Mouse (Mus musculus) limb, embryonic 10.5 days (tissue): ENCODE results near the gene Cenpb. TPM values are rescaled to one million over a fixed set of nuclear protein-coding genes. Genes with fewer than 3 reads are reported as not detected.

Experiments used
- DNase-seq: peaks from one replicate; pipeline ENCODE4 v3.0.0-alpha.2; 2017; ENCODE audit warnings: low spot score
- H3K27ac ChIP-seq: fragments of 300-500 bp; sonication (generic); 2 replicates; pipeline ENCODE4 v1.5.1; 2016; ENCODE audit warnings: mild to moderate bottlenecking
- H3K27me3 ChIP-seq: fragments of 300-500 bp; sonication (generic); 2 replicates; pipeline ENCODE4 v1.6.1; 2016; ENCODE audit warnings: low read depth, mild to moderate bottlenecking; ENCODE audit not compliant: poor library complexity, severe bottlenecking
- H3K36me3 ChIP-seq: fragments of 300-500 bp; sonication (generic); 2 replicates; pipeline ENCODE4 v1.6.1; 2016; ENCODE audit warnings: mild to moderate bottlenecking, moderate library complexity
- H3K4me1 ChIP-seq: fragments of 300-500 bp; sonication (generic); 2 replicates; pipeline ENCODE4 v1.6.1; 2016
- H3K4me3 ChIP-seq: fragments of 300-500 bp; sonication (generic); 2 replicates; pipeline ENCODE4 v1.5.1; 2016; ENCODE audit warnings: mild to moderate bottlenecking, moderate library complexity
- H3K9me3 ChIP-seq: fragments of 300-500 bp; sonication (generic); replicated peaks from 2 replicates; pipeline ENCODE4 v1.6.1; 2016; ENCODE audit warnings: mild to moderate bottlenecking
- WGBS: fragments of 180-500 bp; shearing (Covaris S2); methylation state at CpG from one replicate; pipeline ENCODE4 v1.1.7; 2016; 5-methylcytosine and 5-hydroxymethylcytosine counted together
- polyA plus RNA-seq: library from polyadenylated mRNA; unstranded; fragments of >200 nt; fragmentation: Nextera tagmentation; extraction: Ambion mirVana; gene quantifications from 2 replicates; pipeline ENCODE4 v1.2.1, GENCODE M21; 2016

Gene Cenpb
- polyA plus RNA-seq, 1 experiment from 2014 or later: 8.9 TPM

DNA sequence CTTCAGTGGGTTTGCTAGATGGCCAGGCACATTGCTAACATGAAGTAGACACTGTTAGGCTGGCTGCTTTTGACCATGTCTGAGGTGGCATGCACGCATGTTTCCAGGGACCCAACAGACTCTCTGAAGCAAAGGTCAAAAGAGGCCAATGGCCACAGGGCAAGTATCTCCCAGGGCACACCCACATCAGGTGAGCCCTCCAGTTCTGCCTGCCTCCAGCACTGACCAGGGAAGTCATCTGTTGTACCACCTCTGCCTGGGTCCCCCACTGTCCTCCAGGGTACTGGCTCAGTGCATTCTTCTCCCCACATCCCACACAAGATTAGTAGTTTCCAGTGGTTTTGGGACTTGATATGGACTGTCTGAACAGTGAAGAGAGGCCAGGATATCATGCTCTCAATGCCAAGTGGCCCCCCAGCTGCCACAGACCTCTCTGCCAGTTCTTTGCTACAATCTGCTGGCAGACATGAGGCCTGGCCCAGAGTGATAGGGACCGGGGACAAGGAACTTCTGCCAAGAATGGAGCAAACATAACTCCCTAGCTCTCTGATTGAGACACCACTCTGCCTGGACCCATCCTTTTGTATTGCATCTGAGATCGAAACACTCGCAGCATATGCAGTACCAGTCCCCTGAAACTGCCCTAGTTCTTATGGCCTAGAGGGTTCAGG is 29.4 kb upstream of the Cenpb start:
- Histone ChIP-seq H3K36me3 (peaks cover 11% of the 10 kb centered on the region), H3K9me3 (no peaks in the 10 kb centered on the region), H3K27ac (peak overlapping the region; percentile 91), H3K4me3 (peak overlapping the region; percentile 65), H3K27me3 (no peaks in the 10 kb centered on the region), H3K4me1 (peaks cover 23% of the 10 kb centered on the region)
- 72% methylated on average over 4 of the region's 4 CpGs for WGBS
- no peak for DNase-seq

DNA sequence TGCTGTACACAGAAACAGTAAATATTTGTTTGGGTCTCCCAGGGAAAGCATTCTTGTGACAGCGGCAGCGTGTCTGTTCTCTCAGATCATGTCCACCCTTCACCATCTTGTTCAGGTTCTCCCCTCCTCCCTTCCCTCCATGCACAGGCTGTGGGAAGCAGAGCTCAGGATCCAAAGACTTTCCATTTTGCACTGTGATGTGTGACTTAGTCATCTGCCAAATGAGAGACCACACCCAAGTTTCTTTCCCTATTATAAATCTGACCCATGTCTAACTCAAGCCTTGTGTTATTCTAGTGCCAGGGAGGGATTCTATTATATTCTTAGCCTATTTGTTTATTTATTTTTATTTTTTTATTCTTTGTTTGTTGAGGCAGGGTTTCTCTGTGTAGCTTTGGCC is 28.5 kb upstream of the Cenpb start:
- no peak overlapping the region for H3K27ac ChIP-seq
- no peak for DNase-seq
- H3K9me3 ChIP-seq: no peaks in the 10 kb centered on the region
- peaks cover 23% of the 10 kb centered on the region for H3K4me1 ChIP-seq
- no peak overlapping the region for H3K4me3 ChIP-seq
- WGBS: 93% methylated on average over 2 of the region's 2 CpGs
- H3K27me3 ChIP-seq: no peaks in the 10 kb centered on the region
- peaks cover 11% of the 10 kb centered on the region for H3K36me3 ChIP-seq

DNA sequence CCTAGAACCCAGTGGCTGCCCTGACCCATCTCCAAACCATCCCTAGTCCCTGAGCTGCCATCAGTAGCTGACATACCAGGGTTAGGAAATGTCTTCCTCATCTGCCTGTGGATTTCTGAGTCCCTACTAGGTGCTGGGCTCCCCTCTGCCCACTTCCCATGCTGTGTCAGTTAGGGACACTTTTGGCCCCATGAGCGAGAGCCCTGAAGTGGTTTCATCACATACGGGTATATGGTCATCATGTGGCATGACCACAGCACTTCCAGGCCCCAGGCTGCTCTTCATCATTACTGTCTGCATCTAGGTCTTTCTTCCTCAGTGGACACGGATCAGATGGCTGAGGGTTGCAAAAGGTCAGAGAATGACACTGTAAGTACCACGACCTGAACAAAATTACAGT is 26.9 kb upstream of the Cenpb start, which contains the start of gene Ap5s1:
TSS of gene Ap5s1 (plus strand) at position 301 of the 400 bp plus-strand sequence.
- Histone ChIP-seq H3K4me3 (no peak within 1 kb of the TSS), H3K9me3 (no peaks in the 10 kb centered on the region), H3K36me3 (no peaks in the 10 kb centered on the region), H3K4me1 (peaks cover 23% of the 10 kb centered on the region), H3K27me3 (no peaks in the 10 kb centered on the region), H3K27ac (no peak within 1 kb of the TSS)
- 81% methylated on average over 4 of the region's 4 CpGs for WGBS
- no peak for DNase-seq

DNA sequence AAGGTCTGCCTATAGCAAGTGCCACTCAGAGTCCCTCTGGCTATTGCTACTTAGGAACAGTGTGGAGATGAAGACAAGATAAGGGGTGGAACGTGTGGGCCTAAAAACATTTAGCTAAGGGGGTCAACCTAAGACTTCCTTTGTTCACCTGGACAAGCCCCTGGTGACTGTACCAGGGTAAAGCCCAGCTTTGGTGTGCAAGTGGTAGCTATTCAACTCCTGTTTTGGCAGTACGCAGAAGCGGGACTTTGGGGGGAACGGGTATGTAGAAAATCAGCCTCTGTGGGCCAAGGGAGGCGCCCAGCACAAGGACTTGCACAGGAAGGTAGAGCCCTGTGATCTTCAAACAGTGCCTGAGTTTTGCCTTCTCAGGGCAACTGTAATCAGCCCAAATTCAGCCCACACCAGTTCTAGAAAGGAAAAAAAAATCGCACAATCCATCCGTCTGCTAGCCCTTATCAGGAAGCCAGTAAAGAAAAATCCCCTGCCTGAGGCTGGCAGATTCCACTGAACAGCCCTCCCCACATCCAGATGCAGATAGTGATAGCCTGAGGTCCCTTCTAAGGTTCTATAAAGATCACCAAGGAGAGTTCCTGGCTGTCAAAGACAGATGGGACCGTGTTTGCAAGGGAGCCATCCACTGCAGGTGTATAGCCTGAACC is 25.8 kb upstream of the Cenpb start:
- WGBS: 87% methylated on average over 8 of the region's 8 CpGs
- no peaks in the 10 kb centered on the region for H3K27me3 ChIP-seq
- peaks cover 15% of the 10 kb centered on the region for H3K4me1 ChIP-seq
- no peak overlapping the region for H3K4me3 ChIP-seq
- no peaks in the 10 kb centered on the region for H3K9me3 ChIP-seq
- H3K36me3 ChIP-seq: 0 out of 2 replicates have a peak, but pooled peaks cover 6% of the 10 kb centered on the region
- no peak for DNase-seq
- H3K27ac ChIP-seq: no peak overlapping the region

DNA sequence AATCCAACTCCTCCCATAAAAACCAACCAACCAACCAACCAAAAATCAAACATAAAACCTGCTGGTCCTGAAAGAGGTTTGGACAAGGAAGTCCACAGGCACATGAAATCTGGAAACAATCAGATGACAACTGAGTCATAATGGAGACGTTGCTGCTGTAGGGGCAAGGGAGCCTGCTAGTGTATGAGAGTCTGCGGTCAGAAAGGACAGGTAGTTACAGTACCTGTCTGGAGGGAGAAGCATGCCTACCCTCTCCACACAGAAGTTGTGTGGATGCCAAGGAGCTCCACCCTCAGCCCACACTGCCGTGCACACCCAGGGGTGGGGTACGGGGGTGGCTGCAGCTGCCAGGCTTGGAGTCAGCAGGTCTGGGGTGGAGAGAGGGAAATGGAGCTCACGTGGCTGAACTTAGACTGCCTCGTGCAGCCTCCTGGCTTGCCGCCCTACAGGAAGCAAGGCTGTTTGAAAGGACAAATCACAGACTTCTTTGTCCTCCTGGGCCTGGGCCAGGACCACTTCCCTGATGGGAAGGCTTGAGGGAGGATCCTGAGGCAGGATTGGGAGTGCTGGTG is 24.6 kb upstream of the Cenpb start:
- Histone ChIP-seq H3K27ac (0 out of 2 replicates have a peak overlapping the region, but pooled peaks have one; percentile 37), H3K4me1 (peaks cover 9% of the 10 kb centered on the region), H3K36me3 (peaks cover 14% of the 10 kb centered on the region; the same call in 1 of the 2 replicates), H3K9me3 (no peaks in the 10 kb centered on the region), H3K27me3 (no peaks in the 10 kb centered on the region), H3K4me3 (no peak overlapping the region)
- 68% methylated on average over 7 of the region's 7 CpGs for WGBS
- no peak for DNase-seq

DNA sequence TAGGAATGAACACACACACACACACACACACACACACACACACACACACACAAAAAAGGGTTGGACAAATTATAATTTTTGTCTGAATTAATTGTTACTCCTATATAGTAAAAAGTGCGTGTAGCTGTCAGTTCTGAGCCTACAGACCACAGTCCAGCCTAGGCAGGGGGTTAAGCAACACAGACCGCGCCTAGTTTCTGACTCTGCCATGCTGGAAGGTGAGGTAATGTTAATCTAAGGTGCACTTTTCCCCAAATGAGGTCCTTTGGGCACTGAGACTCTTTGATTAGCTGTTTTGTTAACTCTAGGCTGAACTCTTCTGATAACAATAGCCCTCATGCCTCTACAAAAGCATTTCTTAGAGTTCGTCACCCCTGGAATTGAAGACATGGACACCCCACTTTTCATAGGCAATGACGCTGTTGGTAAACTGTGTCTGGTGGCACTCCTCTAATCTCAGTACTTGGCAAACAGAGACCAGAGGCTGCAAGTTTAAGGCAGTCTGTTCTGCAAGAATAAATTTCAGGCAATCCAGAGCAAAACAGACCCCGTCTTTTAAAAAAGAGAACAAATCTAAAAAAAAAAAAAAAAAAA is 24.0 kb upstream of the Cenpb start:
- Histone ChIP-seq H3K4me1 (0 out of 2 replicates have a peak, but pooled peaks cover 4% of the 10 kb centered on the region), H3K36me3 (peaks cover 18% of the 10 kb centered on the region; the same call in 1 of the 2 replicates), H3K27me3 (no peaks in the 10 kb centered on the region), H3K9me3 (no peaks in the 10 kb centered on the region), H3K4me3 (no peak overlapping the region), H3K27ac (no peak overlapping the region)
- 92% methylated on average over 6 of the region's 6 CpGs for WGBS
- no peak for DNase-seq

DNA sequence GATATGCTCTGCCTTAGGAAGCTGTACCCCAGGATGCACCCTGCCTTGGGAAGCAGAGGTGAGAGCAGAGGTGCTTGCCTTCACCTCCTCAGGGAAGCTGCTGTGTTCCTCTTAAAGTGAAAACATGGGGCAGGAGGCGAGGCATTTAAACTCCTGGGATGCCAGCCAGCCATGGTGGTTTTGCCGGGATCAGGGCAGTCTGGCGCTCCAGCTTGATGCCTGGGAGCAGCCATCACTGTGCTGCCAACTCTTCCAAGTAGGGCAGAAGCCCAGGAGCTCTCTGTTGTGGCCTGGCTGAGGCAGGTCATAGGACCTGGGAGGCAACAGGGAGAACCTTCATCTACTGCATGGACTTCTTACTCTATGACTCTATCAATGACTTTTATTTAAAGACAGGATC is 21.4 kb upstream of the Cenpb start:
- Histone ChIP-seq H3K9me3 (no peaks in the 10 kb centered on the region), H3K4me3 (no peak overlapping the region), H3K4me1 (0 out of 2 replicates have a peak, but pooled peaks cover 4% of the 10 kb centered on the region), H3K27me3 (no peaks in the 10 kb centered on the region), H3K27ac (no peak overlapping the region), H3K36me3 (peaks cover 42% of the 10 kb centered on the region)
- no peak for DNase-seq
- 90% methylated on average over 3 of the region's 3 CpGs for WGBS

DNA sequence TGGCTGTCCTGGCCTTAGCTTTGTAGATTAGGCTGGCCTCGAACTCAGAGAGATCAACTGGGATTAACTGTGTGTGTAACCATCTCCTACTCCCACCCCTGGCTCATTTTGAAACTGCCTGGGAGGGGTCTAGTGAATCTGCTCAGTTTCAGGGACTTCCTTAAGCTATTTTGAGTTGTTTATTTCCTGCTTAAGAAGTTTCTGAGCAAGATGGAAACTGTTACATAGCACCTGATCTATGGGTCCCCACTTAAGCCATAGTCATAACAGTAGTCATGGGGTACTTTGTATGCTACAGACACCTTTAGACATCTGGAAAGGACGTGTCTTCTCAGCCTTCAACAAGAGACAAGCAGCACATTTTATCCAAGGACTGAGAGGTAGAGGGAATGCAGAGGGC is 20.8 kb upstream of the Cenpb start:
- Histone ChIP-seq H3K36me3 (peaks cover 48% of the 10 kb centered on the region), H3K9me3 (no peaks in the 10 kb centered on the region), H3K4me3 (no peak overlapping the region), H3K4me1 (0 out of 2 replicates have a peak, but pooled peaks cover 4% of the 10 kb centered on the region), H3K27ac (no peak overlapping the region), H3K27me3 (no peaks in the 10 kb centered on the region)
- WGBS: 75% methylated on average over 2 of the region's 2 CpGs
- no peak for DNase-seq

DNA sequence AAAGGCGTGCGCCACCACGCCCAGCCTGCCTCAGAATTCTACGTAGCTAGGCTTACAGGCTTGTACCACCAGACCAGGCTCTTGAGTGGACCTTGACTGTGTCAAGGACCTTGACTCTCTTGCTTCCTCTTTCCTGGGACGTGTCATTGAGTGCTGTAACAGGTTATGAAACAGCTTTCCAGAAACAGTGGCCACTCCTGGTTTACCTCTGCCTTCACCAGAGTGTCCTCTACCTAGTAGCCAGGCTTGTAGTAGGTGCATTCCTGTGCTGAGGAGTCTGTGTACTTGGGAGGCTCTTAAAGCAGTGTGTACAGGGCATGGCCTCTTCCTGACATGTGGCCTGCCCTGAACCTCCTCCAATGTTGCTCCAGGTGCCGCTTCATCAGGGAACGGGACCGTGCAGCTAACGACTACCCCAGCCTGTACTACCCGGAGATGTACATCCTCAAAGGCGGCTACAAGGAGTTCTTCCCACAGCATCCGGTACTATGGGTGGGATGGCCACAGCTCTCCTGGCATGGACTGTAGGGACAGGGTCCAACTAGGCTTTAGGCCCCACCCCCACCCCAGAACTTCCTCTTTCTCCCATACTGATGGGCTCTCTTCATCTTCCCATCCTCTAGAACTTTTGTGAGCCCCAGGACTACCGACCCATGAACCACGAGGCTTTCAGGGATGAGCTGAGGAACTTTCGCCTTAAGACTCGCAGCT is 16.9 kb upstream of the Cenpb start:
- H3K4me3 ChIP-seq: no peak overlapping the region
- no peaks in the 10 kb centered on the region for H3K9me3 ChIP-seq
- no peak overlapping the region for H3K27ac ChIP-seq
- no peak for DNase-seq
- 92% methylated on average over 16 of the region's 16 CpGs for WGBS
- H3K27me3 ChIP-seq: no peaks in the 10 kb centered on the region
- H3K36me3 ChIP-seq: peaks cover 83% of the 10 kb centered on the region
- no peaks in the 10 kb centered on the region for H3K4me1 ChIP-seq

DNA sequence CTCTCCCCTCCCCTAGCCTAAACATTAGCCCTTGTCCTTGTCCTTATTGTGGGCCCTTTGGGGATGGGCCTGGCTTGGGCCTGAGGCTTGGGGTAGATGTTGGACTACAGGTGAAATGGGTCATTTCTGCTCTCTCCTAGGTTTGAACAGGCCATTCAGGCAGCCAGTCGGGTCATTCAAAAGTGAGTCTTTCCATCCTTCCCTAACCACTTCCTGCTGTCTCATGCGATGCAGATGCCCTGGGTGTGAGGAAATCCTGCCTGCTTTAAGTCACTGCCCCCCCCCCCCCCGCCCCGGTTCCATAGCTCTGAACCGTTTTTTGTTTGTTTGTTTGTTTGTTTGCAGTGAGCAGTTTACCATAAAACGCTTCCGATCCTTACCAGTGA is 11.1 kb upstream of the Cenpb start:
- H3K4me1 ChIP-seq: peaks cover 51% of the 10 kb centered on the region
- DNase-seq: no peak
- no peak overlapping the region for H3K4me3 ChIP-seq
- H3K27me3 ChIP-seq: no peaks in the 10 kb centered on the region
- no peaks in the 10 kb centered on the region for H3K9me3 ChIP-seq
- 81% methylated on average over 7 of the region's 7 CpGs for WGBS
- peak overlapping the region; percentile 10; the same call in 1 of the 2 replicates for H3K27ac ChIP-seq
- H3K36me3 ChIP-seq: peaks cover 60% of the 10 kb centered on the region

DNA sequence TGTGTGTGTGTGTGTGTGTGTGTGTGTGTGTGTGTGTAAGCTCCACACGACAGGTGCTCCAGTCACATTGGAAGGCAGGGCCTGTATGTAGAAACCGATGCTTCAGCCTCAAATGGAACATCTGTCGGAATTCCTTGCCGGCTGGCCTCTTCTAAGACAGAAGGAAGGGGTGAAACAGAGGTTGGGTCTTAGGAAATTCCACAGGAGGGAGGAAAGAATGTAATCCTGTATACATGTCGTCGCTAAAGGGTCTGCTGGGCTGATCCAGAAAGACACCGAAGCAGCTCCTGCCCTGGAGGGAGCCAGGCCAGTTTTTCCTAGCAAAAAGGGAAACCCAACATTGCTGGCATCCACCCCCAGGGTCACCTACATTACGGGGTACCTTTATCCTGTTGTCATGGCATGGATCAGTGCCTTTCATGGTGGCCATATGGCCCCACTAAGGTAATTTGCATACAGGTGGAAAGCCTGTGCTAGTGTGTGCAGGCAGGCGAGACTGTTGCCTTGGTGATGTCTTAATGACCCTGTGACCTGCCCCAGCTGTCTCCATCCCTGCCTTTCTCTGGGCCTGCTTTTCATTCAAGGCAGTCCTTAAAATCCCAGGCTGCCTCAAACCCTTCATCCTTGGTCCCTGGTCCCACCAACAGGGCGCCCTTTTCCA is 10.6 kb upstream of the Cenpb start:
- Histone ChIP-seq H3K4me1 (peaks cover 55% of the 10 kb centered on the region), H3K27ac (peak overlapping the region; percentile 10; the same call in 1 of the 2 replicates), H3K36me3 (peaks cover 54% of the 10 kb centered on the region), H3K27me3 (peaks cover 4% of the 10 kb centered on the region; the same call in 1 of the 2 replicates), H3K9me3 (no peaks in the 10 kb centered on the region), H3K4me3 (no peak overlapping the region)
- WGBS: 46% methylated on average over 10 of the region's 10 CpGs
- peak; percentile 52 for DNase-seq
